Mouse (Mus musculus) G1E (cell line): ENCODE measurements around the gene Haus7.

Experiments used
- CTCF ChIP-seq: IDR thresholded peaks from 2 replicates; pipeline ENCODE4 v1.5.1; 2012; ENCODE audit warnings: low read depth, low read length, inconsistent platforms, mixed read lengths
- GATA1 ChIP-seq: IDR thresholded peaks from 2 replicates; pipeline ENCODE4 v1.6.1; 2012; ENCODE audit warnings: borderline replicate concordance, low read length, inconsistent platforms, mixed read lengths
- GATA2 ChIP-seq: IDR thresholded peaks from 2 replicates; pipeline ENCODE4 v1.6.1; 2012; ENCODE audit warnings: low read depth, low read length, inconsistent platforms, borderline replicate concordance
- TAL1 ChIP-seq: conservative IDR thresholded peaks from 2 replicates; pipeline ENCODE4 v1.6.1; 2012; ENCODE audit warnings: low read depth, low read length, inconsistent platforms, mixed read lengths

DNA sequence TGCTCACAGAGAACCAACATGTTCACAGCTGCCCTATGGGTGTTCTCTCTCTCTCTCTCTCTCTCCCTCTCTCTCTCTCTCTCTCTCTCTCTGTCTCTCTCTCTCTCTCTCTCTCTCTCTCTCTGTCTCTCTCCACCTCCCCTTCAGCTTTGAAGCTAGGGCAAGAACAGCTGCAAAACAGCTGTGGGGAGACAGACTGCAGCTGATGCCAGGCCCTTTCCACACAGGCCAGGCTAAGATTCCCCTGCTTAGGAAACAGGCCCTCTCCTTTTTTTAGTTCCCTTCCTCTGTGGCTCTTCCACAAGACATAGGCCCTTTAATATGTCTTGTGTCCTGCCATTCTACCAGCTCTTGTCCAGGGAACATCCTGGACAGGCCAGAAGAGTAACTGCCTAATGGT is 20.8 kb upstream of the Haus7 start:
- TF ChIP-seq CTCF: no peak
- TF ChIP-seq GATA2: no peak
- TF ChIP-seq TAL1: no peak
- TF ChIP-seq GATA1: no peak
